Mouse (Mus musculus) yolk sac, embryonic 10.5 days (tissue): ENCODE results near the gene Mfap1a.
A peak's percentile ranks its signal among the peaks of the same experiment; 100 is the strongest.
"Not testable (repeated sequence)": the region's sequence is repeated elsewhere in the genome, so short reads cannot be mapped to it uniquely, and the experiment has no call there.

Experiments used
- DNase-seq: peaks from one replicate; pipeline ENCODE4 v3.0.0-alpha.2; 2017; ENCODE audit warnings: low spot score

Gene Mfap1a

DNA sequence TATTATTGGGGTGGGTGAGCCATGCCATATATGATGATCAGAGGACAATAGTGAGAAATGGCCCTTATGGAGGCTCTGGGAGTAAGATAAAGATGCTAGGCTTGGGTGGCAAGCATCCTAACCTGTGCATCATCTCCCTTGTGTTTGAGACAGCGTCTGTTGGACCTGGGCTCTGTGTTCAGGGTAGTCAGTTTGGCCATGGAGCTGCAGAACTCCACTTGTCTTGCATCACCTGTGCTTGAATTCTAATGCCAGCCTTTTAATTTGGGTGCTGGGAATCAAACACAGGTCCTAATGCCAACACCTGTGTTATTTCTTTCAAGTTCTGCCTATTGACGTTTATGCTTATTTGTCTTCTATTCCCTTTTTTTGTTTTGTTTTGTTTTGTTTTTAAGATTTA is 31.2 kb downstream of the Mfap1a start:
- not testable (repeated sequence) for DNase-seq

GRCm38 (mm10) chr2:121474180-121474535 is 32.3 kb downstream of the Mfap1a start:
- DNase-seq = no peak

DNA sequence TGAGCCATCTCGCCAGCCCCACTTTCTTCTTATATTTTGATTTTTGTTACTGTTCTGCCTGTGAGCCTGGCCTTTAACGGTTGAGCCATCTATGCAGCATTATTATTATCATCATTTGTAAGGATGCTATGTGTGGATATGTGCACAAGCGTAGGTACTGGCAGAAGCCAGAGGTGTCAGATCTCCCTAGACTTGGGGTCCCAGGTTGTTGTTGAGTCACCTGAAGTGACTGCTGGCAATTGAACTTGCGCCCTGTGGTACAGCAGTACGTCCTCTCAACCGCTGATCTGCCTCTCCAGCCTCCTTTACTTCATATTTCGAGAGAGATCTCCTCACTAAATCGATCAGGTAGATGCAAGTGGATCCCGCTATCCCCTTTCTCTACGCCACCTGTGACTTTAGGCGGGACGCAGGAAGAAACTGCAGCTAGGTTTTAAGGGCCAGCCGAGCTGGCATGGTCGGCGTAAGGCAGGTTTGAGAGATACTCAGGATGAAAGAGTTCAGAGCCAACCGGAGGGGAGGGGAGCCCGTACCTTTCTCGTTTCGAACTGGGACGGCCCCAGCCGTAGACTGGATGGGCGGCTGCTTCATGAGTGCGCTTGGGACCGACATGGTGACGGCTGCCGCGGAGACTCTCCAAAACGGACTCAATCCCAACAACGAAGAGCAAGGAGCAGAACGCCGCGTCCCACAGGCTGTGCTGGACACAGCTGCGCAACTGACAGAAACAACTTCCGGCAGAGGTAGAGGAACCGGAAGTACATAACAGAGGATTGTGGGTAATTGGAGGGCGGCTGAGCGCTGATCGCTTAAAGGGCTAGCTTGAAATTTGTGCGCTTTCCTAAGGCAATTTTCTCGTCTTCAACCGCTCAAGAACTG is 32.9 kb downstream of the Mfap1a start, which contains the start of gene Mfap1b:
Mfap1b (minus strand) TSS at position 767 of the 879 bp plus-strand sequence.
- peak; percentile 85 for DNase-seq

GRCm38 (mm10) chr2:121472783-121473182 is 33.7 kb downstream of the Mfap1a start:
- DNase-seq = not testable (repeated sequence)

DNA sequence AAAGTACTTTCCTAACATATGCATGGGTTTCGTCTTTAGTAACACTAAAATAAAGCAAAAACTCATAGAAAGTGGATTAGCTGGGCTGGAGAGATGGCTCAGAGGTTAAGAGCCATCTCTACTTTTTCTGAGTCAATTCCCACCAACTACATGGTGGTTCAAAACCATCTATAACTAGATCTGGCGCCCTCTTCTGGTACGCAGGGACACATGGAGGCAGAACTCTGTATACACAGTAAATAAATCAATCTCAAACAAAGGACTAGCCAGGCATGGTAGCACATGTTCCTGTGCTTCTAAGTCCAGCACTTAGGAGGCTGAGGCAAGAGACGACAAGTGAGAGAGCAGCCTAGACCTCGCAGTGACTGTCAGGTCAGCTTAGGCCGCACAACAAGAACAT is 37.5 kb downstream of the Mfap1a start:
- not testable (repeated sequence) for DNase-seq

DNA sequence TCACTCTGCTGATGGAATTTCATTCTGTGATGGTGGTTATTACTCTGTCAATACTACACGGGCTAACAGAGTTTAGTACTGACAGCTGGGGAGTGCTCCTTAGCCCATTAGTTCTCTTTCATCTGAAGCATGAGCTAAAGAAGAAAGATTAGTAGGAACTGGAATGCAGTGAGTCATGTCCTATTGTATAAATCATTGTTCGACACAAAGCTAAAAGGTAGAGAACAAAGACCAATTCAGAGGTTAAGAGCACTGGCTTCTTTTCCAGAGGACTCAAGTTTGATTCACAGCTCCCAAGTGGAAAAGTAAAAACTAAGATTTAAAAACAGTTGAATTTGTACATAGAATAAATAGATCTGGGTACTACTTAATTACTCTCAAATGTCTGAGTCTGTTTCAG is 46.4 kb downstream of the Mfap1a start:
- DNase-seq = no peak

GRCm38 (mm10) chr2:121456692-121457642 is 49.5 kb downstream of the Mfap1a start, which contains the start of gene Serinc4:
TSS of gene Serinc4 (minus strand) at chr2:121456781.
- DNase-seq = peak; percentile 92

- no peak for DNase-seq
Measured at GRCm38 (mm10) chr2:121455534-121455933, 50.9 kb downstream of the Mfap1a start.

DNA sequence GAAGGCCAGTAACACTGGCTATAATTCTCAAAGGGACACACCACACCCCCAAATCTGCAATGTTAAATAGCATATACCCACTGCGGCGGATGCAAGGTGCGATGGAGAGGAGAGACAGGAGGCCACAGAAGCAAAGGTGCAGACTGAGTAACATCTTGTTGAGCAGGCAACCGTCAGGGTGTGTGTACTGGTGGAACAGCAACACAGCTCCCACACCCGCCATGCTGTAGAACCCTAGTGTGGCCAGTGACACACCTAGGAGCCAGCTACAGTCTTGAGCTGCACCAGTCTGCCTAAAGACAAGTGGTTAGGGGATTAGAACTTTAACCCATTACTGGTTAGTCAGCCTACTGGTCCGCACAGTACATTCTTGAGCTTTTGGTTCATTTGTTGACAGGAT is 52.5 kb downstream of the Mfap1a start:
- no peak for DNase-seq

DNA sequence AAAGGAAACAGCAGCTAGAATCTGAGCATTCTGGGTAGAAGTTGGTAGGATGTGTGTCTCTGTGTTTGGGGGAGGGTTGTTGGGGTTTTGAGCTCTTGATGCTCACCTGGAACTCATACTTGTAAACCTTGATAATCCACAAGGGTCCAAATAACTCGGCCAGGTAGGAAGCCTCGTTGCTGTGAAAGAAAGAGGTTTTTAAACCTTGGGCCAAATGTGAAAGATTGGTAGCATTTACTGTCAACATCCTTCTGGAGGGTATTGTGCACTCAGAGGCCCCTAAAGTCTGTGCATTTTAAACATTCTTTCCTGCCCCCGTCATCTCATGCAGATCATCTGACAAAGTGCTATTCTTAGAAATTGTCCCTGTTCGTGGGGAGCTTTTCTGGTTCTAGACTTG is 53.5 kb downstream of the Mfap1a start, which contains the start of gene Hypk:
Hypk (plus strand) TSS at position 301 of the 400 bp plus-strand sequence.
- no peak for DNase-seq

GRCm38 (mm10) chr2:121452361-121452760 is 54.1 kb downstream of the Mfap1a start:
- no peak for DNase-seq

DNA sequence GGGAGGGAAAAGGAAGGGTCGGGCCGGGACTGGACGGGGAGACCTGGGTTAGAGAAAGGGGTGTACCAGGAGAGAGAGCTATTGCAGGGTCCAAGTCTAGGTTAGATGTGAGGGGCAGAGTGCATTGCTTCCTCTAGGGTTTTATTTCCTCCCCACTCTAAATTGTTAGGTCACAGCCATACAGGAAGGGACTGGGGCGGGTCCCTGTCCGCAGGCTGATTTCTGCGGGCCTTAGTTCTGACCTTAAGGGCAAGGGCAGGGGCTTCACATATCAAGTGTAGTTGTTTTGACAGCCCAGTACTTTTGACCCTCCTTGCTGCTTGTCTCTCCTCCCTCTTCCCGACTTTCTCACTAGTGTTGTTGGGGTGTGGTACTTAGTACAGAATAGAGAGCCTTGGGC is 56.4 kb downstream of the Mfap1a start:
- DNase-seq = peak; percentile 44

DNA sequence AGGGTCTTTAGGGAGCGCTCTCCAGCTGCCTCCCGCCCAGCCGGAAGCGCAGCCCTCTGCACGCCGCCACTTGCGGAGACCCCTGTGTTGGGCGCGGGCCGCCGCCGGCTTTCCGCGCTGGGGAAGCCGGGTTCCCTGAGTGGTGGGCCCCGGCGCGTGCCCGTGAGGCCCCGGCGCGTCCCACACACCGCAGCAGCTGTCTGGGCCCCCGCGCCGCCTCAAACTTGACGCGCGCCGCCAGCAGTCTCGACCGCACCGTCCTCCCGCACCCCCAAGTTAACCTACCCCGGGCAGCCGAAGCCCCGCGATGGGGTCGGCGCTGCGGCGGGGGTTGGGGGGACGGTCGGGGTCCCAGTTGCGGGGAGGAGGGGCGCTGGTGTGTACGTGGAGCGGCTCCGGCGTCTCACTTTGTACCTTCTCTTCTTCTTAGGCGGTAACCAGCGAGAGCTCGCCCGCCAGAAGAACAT is 56.9 kb downstream of the Mfap1a start:
- DNase-seq = no peak

DNA sequence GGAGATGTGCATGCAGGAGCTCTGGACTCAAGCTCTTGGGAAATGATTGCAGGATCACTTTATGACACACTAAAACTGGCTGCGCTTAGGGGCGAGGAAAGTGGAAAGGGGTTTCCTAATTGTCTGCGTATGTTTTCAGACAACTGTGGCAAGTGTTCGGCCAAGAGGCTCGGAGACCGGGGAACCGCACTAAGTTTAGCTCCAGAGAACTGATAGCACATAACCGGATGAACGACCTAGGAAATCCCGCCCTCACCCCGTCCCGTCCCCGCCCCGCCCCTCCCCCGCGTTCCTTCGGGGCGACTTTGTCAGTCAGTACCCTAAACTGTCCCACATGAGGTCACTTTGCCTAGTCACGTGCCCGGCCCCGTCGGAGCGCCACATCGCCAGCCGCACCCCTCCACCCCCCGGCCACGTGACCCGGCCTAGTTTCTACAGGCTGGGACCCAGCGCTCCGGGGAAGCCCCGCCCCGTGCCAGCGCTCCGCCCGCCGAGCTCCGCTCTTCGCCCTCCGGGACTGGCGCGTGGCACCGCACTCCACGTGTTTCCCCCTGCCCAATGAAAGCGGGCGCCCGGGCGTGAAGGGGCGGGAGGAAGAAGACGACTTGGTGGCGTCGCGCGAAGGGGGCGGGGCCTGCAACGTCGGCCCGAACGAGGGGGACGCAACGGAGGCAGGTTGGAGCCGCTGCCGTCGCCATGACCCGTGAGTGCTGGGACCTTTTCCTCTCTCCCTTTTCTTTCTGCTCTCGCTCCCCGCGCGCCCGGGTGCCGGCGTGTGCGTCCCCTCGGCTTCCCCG is 57.5 kb downstream of the Mfap1a start, which contains the start of gene Serf2:
Serf2 (plus strand) TSS at position 457 of the 797 bp plus-strand sequence.
- DNase-seq = peak; percentile 100

DNA sequence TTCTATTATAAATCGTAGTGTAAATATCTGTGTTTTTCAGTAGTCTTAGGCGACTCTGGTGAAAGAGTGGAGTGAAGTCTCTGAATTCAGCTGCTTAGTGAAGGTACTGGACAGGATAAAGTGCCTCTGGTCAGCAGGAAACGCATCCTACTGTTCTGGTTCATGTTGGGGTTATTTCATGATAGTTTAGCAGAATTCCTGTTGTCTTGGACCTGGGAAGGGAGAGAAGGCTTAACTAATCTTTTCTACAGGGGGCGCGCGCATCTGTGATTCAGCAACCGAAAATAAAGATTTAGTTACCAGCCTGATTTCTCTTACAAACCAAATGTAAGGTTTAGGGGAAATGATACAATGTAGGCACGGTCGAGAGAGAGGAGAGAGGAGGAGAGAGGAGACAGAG is 58.3 kb downstream of the Mfap1a start:
- peak; percentile 44 for DNase-seq

DNA sequence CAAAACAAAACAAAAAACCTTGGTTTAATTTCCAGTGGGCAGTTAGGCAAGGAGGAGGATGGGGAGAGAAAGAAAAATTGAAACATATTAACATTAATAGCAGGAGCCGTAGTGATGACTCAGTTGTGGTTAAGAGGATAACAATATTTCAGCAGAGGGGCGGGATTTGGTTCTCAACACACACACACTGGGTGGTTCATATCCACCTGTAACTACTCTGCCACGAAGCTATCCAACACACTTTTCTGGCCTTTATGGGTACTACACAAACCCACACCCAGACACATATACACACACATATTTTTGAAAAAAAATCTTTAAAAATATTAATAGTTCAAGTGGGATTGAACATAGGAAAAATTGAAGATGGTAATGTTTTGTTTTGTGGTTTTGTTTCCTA is 59.5 kb downstream of the Mfap1a start:
- no peak for DNase-seq

DNA sequence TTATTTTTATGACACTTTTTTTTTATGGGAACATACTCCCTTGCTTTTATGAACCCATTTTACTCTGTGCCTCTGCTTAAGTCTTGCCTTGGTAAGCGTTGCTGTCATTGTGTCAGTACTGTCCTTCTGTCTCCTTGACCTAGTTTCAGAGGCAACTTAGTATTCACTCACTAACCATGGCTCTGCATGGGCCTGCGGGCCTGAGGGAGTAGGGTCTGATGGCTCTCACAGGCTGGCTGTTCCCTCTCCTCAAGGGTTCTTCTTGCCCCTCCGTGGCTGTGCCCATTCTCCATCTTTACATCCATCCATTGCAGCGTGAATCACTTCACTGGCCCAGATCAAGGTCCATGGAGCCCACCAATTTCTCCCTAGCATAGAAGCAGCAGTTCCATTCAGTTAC is 60.0 kb downstream of the Mfap1a start:
- DNase-seq = no peak

- DNase-seq = no peak
Measured at GRCm38 (mm10) chr2:121445117-121445516, 61.3 kb downstream of the Mfap1a start.

- no peak for DNase-seq
Measured at GRCm38 (mm10) chr2:121444178-121444577, 62.3 kb downstream of the Mfap1a start, which contains the start of gene Ell3. TSS of gene Ell3 (minus strand) at chr2:121444278.

DNA sequence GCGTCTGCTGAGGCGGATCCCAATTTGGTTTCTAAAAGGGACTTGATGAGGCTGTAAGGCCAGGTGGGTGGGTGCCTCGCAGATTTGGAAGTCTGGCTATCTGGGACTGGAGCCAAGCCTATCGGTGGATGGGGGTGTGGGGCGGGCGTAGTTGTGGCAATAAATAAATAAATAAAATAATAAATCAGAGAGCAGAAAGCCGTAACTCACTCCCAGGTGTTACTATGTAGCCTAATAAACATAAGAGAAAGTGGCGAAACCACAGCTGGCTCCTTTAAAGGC is 63.5 kb downstream of the Mfap1a start:
- DNase-seq = no peak

- peak; percentile 88 for DNase-seq
Measured at GRCm38 (mm10) chr2:121442259-121443067, 64.0 kb downstream of the Mfap1a start.
